Mouse (Mus musculus) liver, adult 2 months (tissue): ENCODE results near the gene Rnf126.
A peak's percentile ranks its signal among the peaks of the same experiment; 100 is the strongest.

ENCODE experiments used
- CTCF ChIP-seq: fragments of 200-500 bp; IDR thresholded peaks from 2 replicates; pipeline ENCODE4 v1.5.1; 2011; ENCODE audit warnings: low read depth, low read length, control low read depth
- POLR2A ChIP-seq: fragments of 200-500 bp; IDR thresholded peaks from 2 replicates; pipeline ENCODE4 v1.6.1; 2011; ENCODE audit warnings: low read length, control low read depth; ENCODE audit not compliant: insufficient read depth; ENCODE audit errors: extremely low read depth

DNA sequence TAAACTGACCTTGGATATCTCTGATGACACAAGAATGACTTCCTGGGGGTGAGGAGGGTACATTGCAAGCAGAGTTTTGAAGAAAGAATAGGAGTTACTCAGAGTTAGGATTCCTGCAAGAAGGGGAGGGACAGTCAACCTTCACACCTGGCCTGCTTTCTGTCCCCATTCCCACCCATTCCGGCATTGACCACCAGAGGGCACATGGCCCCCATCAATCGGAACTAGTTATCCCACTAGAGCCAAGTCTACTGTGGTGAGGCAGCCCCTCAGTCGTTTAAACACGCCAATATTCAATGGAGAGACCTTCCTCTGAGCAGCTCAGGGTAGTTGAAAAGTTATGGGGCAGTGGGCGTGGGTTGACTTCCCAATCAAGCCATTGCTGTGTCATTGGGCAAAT, 1.6 kb upstream of the Rnf126 start:
- TF ChIP-seq CTCF (peak; percentile 90), POLR2A (no peak)
